Mouse (Mus musculus): ENCODE measurements at regions not wholly inside any gene's neighbourhood (a gene's known extent, or its start where the extent isn't known, plus 50 kb on each side); places are given as distances from the start of the nearest gene placed in this dataset.

- Histone ChIP-seq H3K4me3 (ENCODE audit: insufficient read depth in 1 of 2, low read depth in 2 of 2, low read length in 2 of 2) (no peak overlapping the region), H3K27ac (no peak overlapping the region), H3K9ac (replicated peaks) (no peak overlapping the region), H3K27me3 (ENCODE audit: control insufficient read depth, insufficient read depth, low read length) (no peaks in the 10 kb centered on the region), H3K4me2 (ENCODE audit: low read depth) (no peak overlapping the region), H3K9me3 (ENCODE audit: control insufficient read depth, low read length) (no peaks in the 10 kb centered on the region), H3K4me1 (replicated peaks; ENCODE audit: control insufficient read depth in 2 of 2, insufficient read depth in 2 of 2, low read length in 1 of 2) (no peaks in the 10 kb centered on the region), H3K36me3 (replicated peaks; ENCODE audit: control insufficient read depth, insufficient read depth, low read depth) (no peaks in the 10 kb centered on the region)
- no peak for DNase-seq (ENCODE audit: low read depth in 3 of 3, low spot score in 3 of 3)
- ATAC-seq (ENCODE audit: insufficient read depth), result no peak
- no peak for TF ChIP-seq CTCF (IDR thresholded peaks at IDR 0.05; ENCODE audit: low read depth)
- TF ChIP-seq EP300 (IDR thresholded peaks at IDR 0.05; ENCODE audit: low read depth), result no peak
- WGBS (ENCODE audit: insufficient replicate concordance), result 41% methylated on average over 5 of the region's 5 CpGs
Observed at GRCm38 (mm10) chr16:86888421-86888820, 465.6 kb upstream of the N6amt1 start.

- 59% methylated on average over 4 of the region's 4 CpGs for WGBS (ENCODE audit: insufficient replicate concordance)
- DNase-seq (ENCODE audit: low read depth in 3 of 3, low spot score in 3 of 3), result no peak
- H3K9me3 ChIP-seq (ENCODE audit: control insufficient read depth, low read length), result no peaks in the 10 kb centered on the region
- no peak for ATAC-seq (ENCODE audit: insufficient read depth)
- no peak overlapping the region for H3K9ac ChIP-seq (replicated peaks)
- no peaks in the 10 kb centered on the region for H3K36me3 ChIP-seq (replicated peaks; ENCODE audit: control insufficient read depth, insufficient read depth, low read depth)
- H3K4me2 ChIP-seq (ENCODE audit: low read depth), result no peak overlapping the region
- H3K4me1 ChIP-seq (replicated peaks; ENCODE audit: control insufficient read depth in 2 of 2, insufficient read depth in 2 of 2, low read length in 1 of 2), result no peaks in the 10 kb centered on the region
- H3K4me3 ChIP-seq (ENCODE audit: insufficient read depth in 1 of 2, low read depth in 2 of 2, low read length in 2 of 2), result no peak overlapping the region
- TF ChIP-seq EP300 (IDR thresholded peaks at IDR 0.05; ENCODE audit: low read depth), result no peak
- TF ChIP-seq CTCF (IDR thresholded peaks at IDR 0.05; ENCODE audit: low read depth), result no peak
- H3K27me3 ChIP-seq (ENCODE audit: control insufficient read depth, insufficient read depth, low read length), result no peaks in the 10 kb centered on the region
- H3K27ac ChIP-seq, result no peak overlapping the region
Observed at GRCm38 (mm10) chr16:86887605-86888004, 466.4 kb upstream of the N6amt1 start.

- no peak for TF ChIP-seq EP300 (IDR thresholded peaks at IDR 0.05; ENCODE audit: low read depth)
- Histone ChIP-seq H3K9me3 (ENCODE audit: control insufficient read depth, low read length) (no peaks in the 10 kb centered on the region), H3K27me3 (ENCODE audit: control insufficient read depth, insufficient read depth, low read length) (no peaks in the 10 kb centered on the region), H3K27ac (no peak overlapping the region), H3K4me3 (ENCODE audit: insufficient read depth in 1 of 2, low read depth in 2 of 2, low read length in 2 of 2) (no peak overlapping the region), H3K9ac (replicated peaks) (no peak overlapping the region), H3K4me1 (replicated peaks; ENCODE audit: control insufficient read depth in 2 of 2, insufficient read depth in 2 of 2, low read length in 1 of 2) (no peaks in the 10 kb centered on the region), H3K36me3 (replicated peaks; ENCODE audit: control insufficient read depth, insufficient read depth, low read depth) (no peaks in the 10 kb centered on the region), H3K4me2 (ENCODE audit: low read depth) (no peak overlapping the region)
- ATAC-seq (ENCODE audit: insufficient read depth) (no peak), DNase-seq (ENCODE audit: low read depth in 3 of 3, low spot score in 3 of 3) (no peak)
- 34% methylated on average over 7 of the region's 7 CpGs for WGBS (ENCODE audit: insufficient replicate concordance)
Observed at GRCm38 (mm10) chr16:86883862-86884261, 470.1 kb upstream of the N6amt1 start.

GRCm38 (mm10) chr16:86882529-86882928 is 471.5 kb upstream of the N6amt1 start:
- no peaks in the 10 kb centered on the region for H3K36me3 ChIP-seq (replicated peaks; ENCODE audit: control insufficient read depth, insufficient read depth, low read depth)
- 26% methylated on average over 6 of the region's 6 CpGs for WGBS (ENCODE audit: insufficient replicate concordance)
- TF ChIP-seq EP300 (IDR thresholded peaks at IDR 0.05; ENCODE audit: low read depth), result no peak
- peak; percentile 49 for TF ChIP-seq CTCF (IDR thresholded peaks at IDR 0.05; ENCODE audit: low read depth)
- no peak overlapping the region for H3K9ac ChIP-seq (replicated peaks)
- no peaks in the 10 kb centered on the region for H3K4me1 ChIP-seq (replicated peaks; ENCODE audit: control insufficient read depth in 2 of 2, insufficient read depth in 2 of 2, low read length in 1 of 2)
- H3K4me3 ChIP-seq (ENCODE audit: insufficient read depth in 1 of 2, low read depth in 2 of 2, low read length in 2 of 2), result no peak overlapping the region
- no peaks in the 10 kb centered on the region for H3K27me3 ChIP-seq (ENCODE audit: control insufficient read depth, insufficient read depth, low read length)
- H3K9me3 ChIP-seq (ENCODE audit: control insufficient read depth, low read length), result no peaks in the 10 kb centered on the region
- H3K4me2 ChIP-seq (ENCODE audit: low read depth), result no peak overlapping the region
- ATAC-seq (ENCODE audit: insufficient read depth) (no peak), DNase-seq (ENCODE audit: low read depth in 3 of 3, low spot score in 3 of 3) (peak in 2 of 3 experiments; percentile 3 to 4)
- no peak overlapping the region for H3K27ac ChIP-seq

- no peaks in the 10 kb centered on the region for H3K36me3 ChIP-seq (replicated peaks; ENCODE audit: control insufficient read depth, insufficient read depth, low read depth)
- no peaks in the 10 kb centered on the region for H3K4me1 ChIP-seq (replicated peaks; ENCODE audit: control insufficient read depth in 2 of 2, insufficient read depth in 2 of 2, low read length in 1 of 2)
- H3K4me2 ChIP-seq (ENCODE audit: low read depth), result no peak overlapping the region
- no peak overlapping the region for H3K9ac ChIP-seq (replicated peaks)
- no peak overlapping the region for H3K27ac ChIP-seq
- H3K27me3 ChIP-seq (ENCODE audit: control insufficient read depth, insufficient read depth, low read length), result no peaks in the 10 kb centered on the region
- ATAC-seq (ENCODE audit: insufficient read depth) (no peak), DNase-seq (ENCODE audit: low read depth in 3 of 3, low spot score in 3 of 3) (no peak)
- WGBS (ENCODE audit: insufficient replicate concordance), result 69% methylated on average over 5 of the region's 5 CpGs
- H3K9me3 ChIP-seq (ENCODE audit: control insufficient read depth, low read length), result no peaks in the 10 kb centered on the region
- H3K4me3 ChIP-seq (ENCODE audit: insufficient read depth in 1 of 2, low read depth in 2 of 2, low read length in 2 of 2), result no peak overlapping the region
- TF ChIP-seq CTCF (IDR thresholded peaks at IDR 0.05; ENCODE audit: low read depth), result no peak
- TF ChIP-seq EP300 (IDR thresholded peaks at IDR 0.05; ENCODE audit: low read depth), result no peak
Observed at GRCm38 (mm10) chr16:86881583-86881982, 472.4 kb upstream of the N6amt1 start.

Measured in liver, embryonic 14.5 days (tissue).